Mouse (Mus musculus) ovary, adult 18-20 months (tissue): ENCODE data around the gene Dlg2.

Experiments used
- DNase-seq: peaks from one replicate; pipeline ENCODE4 v3.0.0; 2022; ENCODE audit warnings: low spot score, mixed read lengths

The Dlg2 gene

GRCm38 (mm10) chr7:92292918-92293518 lies 1816.5 kb downstream of the Dlg2 start:
- DNase-seq, result no peak

- no peak for DNase-seq
Observed at GRCm38 (mm10) chr7:92301046-92301445, 1824.6 kb downstream of the Dlg2 start.

GRCm38 (mm10) chr7:92307634-92308033 lies 1831.2 kb downstream of the Dlg2 start:
- DNase-seq, result no peak

GRCm38 (mm10) chr7:92308168-92308567 lies 1831.7 kb downstream of the Dlg2 start:
- no peak for DNase-seq

DNA sequence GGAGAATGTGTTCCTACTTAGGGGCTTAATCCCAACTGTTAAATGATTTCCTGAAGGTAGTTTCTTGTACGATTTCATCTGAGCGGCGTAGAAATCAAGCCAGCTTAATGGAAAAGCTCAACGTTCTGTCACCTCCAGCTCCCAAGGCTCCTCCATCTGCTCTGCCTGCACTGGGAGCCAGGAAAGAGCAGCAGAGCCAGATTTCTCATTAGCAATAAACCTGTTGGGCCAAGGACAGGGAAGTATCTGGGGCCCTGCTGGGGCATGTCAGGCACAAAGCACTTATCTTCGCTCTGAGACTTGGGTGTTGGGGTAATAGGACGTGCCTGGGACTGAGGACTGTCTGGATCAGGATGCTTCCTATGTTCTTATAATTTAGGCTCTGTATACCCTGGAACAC lies 1839.9 kb downstream of the Dlg2 start:
- no peak for DNase-seq

DNA sequence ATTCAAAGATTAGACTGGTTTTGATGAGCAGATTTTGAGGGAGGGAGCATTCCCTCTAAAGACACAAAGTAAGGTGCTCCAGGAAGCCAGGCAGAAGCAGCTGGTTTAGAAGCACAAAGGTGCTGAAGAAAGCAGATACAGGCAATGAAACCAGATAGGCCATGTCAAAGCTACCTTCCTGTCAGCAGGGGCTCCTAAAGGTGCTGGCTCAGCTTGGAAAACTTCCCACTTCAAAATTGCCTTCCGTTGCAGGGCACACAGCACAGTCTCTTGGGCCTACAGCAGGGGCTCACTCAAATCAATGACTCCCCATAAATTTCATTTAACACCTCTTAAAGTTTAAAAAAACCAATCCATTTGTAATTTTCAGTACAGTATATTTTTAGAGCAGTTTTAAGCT lies 1843.0 kb downstream of the Dlg2 start:
- DNase-seq, result no peak

- DNase-seq, result no peak
Observed at GRCm38 (mm10) chr7:92320181-92320580, 1843.7 kb downstream of the Dlg2 start.

DNA sequence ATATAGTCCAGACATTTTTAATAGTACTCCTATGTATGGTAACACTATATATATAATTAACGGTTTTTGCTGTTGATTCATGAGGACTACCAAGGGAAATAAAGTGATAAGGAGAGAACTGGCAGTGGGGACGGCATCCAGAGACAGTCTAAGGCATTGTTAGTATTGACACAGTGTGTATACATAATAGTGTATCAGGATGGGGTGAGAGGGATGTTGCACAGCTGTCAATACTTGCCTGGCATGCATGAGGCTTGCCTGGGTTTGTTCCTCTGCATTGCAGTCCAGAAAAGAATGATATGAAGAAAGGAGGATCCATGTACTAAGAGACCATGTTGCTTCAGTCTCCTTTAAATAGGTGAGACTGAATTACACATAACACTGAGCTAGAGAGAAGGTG lies 1845.3 kb downstream of the Dlg2 start:
- DNase-seq, result no peak

- no peak for DNase-seq
Observed at GRCm38 (mm10) chr7:92322342-92323069, 1846.0 kb downstream of the Dlg2 start.

DNA sequence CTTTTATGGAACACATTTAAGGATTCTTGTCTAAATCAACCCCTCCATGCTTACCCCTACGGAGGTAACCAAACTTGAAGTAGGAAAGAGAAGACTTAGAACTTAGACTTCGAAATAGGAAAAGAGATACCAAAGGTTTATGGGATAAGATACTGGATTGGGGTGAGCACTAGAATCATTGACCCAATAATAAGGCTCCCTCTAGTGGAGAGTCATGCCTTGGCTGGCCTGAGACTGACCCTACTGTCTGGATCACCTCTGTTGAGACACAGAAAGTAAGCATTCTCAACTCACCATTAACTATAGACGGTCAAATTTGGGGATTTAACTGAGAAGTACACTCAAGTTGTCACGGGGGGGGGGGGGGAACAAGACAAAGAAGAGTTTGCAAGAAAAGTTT lies 1847.2 kb downstream of the Dlg2 start:
- no peak for DNase-seq

- no peak for DNase-seq
Observed at GRCm38 (mm10) chr7:92327343-92327896, 1850.9 kb downstream of the Dlg2 start.

GRCm38 (mm10) chr7:92333220-92333898 lies 1856.9 kb downstream of the Dlg2 start:
- DNase-seq, result no peak

- no peak for DNase-seq
Observed at GRCm38 (mm10) chr7:92356542-92356941, 1880.1 kb downstream of the Dlg2 start.

GRCm38 (mm10) chr7:92363386-92363785 lies 1886.9 kb downstream of the Dlg2 start:
- DNase-seq, result no peak

- DNase-seq, result no peak
Observed at GRCm38 (mm10) chr7:92363800-92364199, 1887.3 kb downstream of the Dlg2 start.

DNA sequence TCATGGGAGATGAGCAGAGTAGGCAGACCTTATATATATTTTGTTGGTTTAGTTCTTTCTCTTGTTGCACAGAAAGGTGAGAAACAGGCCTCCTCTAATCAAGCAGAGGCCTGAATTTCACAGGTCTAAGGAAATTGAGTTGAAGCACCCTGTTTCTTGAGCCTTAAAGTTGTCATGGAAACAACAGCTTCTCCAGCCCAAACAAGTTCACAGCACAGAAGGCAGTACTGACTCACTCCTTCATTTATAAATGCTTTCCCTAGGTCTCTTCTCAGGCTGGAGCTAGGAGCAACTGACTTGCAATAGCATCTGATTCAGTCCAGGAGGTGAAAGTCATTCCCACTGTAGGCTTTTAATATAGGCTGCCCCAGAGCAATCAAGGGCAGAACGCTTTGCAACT lies 1890.6 kb downstream of the Dlg2 start:
- DNase-seq, result no peak

GRCm38 (mm10) chr7:92370521-92370920 lies 1894.0 kb downstream of the Dlg2 start:
- DNase-seq, result no peak

- no peak for DNase-seq
Observed at GRCm38 (mm10) chr7:92371638-92372037, 1895.2 kb downstream of the Dlg2 start.

DNA sequence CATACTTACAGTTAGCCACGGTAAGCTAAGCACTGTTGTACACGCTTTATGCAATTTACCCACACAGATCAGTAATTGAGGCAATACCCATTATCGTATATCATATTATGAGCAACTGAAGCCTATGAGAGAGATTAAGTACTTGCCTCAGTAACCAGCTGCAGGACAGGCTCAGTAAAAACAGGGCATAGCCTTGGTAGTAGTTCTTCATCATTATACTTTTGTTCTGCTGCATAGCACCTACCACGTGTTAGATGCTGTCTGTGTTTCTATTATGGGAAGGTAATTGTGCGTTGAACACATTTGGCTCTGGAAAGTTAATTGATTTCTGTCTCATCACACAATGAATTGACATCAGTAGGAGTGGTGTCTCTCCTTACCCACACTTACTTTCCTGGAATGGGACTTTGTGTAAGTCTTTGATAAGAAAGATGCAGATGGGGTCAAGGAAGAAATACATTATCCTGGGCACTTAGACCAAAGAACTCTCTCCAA lies 1897.4 kb downstream of the Dlg2 start:
- no peak for DNase-seq

- no peak for DNase-seq
Observed at GRCm38 (mm10) chr7:92383913-92384484, 1907.5 kb downstream of the Dlg2 start.

DNA sequence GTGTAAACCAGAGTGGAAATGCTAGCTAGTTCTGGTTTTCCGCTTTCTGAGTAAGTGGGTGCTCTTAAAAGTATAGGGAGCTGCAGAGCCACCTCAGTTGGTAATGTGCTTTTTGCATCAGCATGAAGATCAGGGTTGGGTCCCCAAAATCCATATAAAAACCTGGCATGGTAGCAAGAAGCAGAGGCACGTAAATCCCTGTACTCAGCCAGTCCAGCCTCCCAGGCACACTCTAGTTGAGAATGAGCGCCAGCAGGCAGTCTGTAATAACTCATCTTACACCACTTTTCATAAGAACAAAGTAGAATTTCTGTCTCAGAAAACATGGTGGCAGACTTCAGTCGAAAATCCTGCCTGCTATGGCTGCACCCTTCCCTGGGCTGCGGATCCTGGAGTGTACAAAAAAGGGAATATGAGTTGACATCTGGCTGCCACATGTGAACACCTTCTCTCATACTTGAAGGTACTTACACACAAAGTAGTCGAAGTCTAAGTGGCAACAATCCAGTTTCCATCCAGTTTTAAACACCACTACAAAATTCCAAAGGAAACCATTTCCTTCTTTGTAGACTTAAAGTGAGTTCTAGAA lies 1915.7 kb downstream of the Dlg2 start:
- DNase-seq, result no peak

DNA sequence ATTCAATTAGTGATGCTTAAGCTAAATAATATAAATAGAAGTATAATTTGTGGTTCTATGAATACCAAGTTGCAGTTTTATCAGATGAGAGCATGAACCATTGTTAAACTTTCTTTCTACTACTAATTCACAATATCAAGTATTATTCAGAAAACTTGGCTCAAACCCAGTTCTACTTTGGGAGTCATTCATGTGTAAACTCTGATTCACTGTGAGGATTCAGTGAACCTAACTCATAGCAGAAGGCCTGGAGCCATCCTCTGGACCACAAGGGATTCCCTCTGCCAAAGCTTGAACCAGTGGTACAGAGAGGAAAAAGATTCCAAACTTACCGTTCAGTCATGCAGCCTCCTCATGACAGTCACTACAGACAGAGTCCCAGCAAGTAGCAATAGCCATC lies 1920.3 kb downstream of the Dlg2 start:
- no peak for DNase-seq
